Comparison of ENCODE assay signal across 8 mouse cellular contexts in genomic region chr17:35915538-35916296, GRCm38 (mm10). TPM values are rescaled to one million over a fixed set of nuclear protein-coding genes. Genes with fewer than 3 reads are reported as not detected.
DNase-seq lines count a peak whose midpoint lies in the region; ATAC-seq lines count a peak whose summit lies in the region.

No protein-coding gene starts in this region.

- DNase-seq in heart, adult 9 months (ENCODE audit: low spot score in 2 of 2) = no peak
- DNase-seq in MEL-GATA-1-ER (ENCODE audit: extremely low read depth, low read depth) = peak; percentile 40
- no peak for DNase-seq in forebrain, embryonic 11.5 days (ENCODE audit: low spot score)
- DNase-seq in large intestine, adult 2 months (ENCODE audit: low read depth, low spot score) = peak; percentile 82
- peak; percentile 53 for DNase-seq in naive thymus-derived CD4-positive, alpha-beta T cell, adult 2 months (ENCODE audit: low read depth)
- no peak for DNase-seq in natural killer cell, adult 2 months (ENCODE audit: low spot score in 2 of 2)
- DNase-seq in adrenal gland, postnatal 4 days (ENCODE audit: low spot score in 2 of 2) = no peak

- no peaks in the 10 kb centered on the region for H3K9me3 ChIP-seq in heart, embryonic 12.5 days (replicated peaks)
- no peaks in the 10 kb centered on the region for H3K9me3 ChIP-seq in forebrain, embryonic 11.5 days (ENCODE audit: control insufficient read depth, low read length)

- peak overlapping the region; percentile 86 for H3K4me2 ChIP-seq in heart, embryonic 12.5 days
- H3K4me2 ChIP-seq in forebrain, embryonic 11.5 days (ENCODE audit: low read depth, low read length, severe bottlenecking) = peak overlapping the region; percentile 83

- 0 out of 2 replicates have a peak, but pooled peaks have one; percentile 0 for ATAC-seq in heart, embryonic 12.5 days (ENCODE audit: insufficient number of reproducible peaks, low FRiP score)
- ATAC-seq in forebrain, embryonic 11.5 days (replicated peaks; ENCODE audit: low FRiP score) = no peak; the same call in 1 of the 2 replicates

- H3K9ac ChIP-seq in heart, embryonic 12.5 days = peak overlapping the region; percentile 79
- H3K9ac ChIP-seq in forebrain, embryonic 11.5 days (ENCODE audit: low read length) = peak overlapping the region; percentile 97

- WGBS in heart, embryonic 12.5 days = 2% methylated on average over 28 of the region's 28 CpGs
- WGBS in forebrain, embryonic 11.5 days = 4% methylated on average over 28 of the region's 28 CpGs
- WGBS in large intestine, adult 2 months = 1% methylated on average over 28 of the region's 28 CpGs

- H3K4me3 ChIP-seq in heart, embryonic 12.5 days = peak overlapping the region; percentile 79
- peak overlapping the region; percentile 70 for H3K4me3 ChIP-seq in forebrain, embryonic 11.5 days (ENCODE audit: low read depth, low read length)

- H3K4me1 ChIP-seq in heart, embryonic 12.5 days (replicated peaks) = peaks cover 23% of the 10 kb centered on the region
- peaks cover 9% of the 10 kb centered on the region for H3K4me1 ChIP-seq in forebrain, embryonic 11.5 days (replicated peaks; ENCODE audit: control insufficient read depth, insufficient read depth, low read length)

- peak overlapping the region; percentile 97 for H3K27ac ChIP-seq in heart, embryonic 12.5 days (ENCODE audit: poor library complexity, severe bottlenecking)
- no peak overlapping the region for H3K27ac ChIP-seq in forebrain, embryonic 11.5 days (ENCODE audit: low read depth, low read length)

- H3K36me3 ChIP-seq in heart, embryonic 12.5 days = peaks cover 43% of the 10 kb centered on the region
- H3K36me3 ChIP-seq in forebrain, embryonic 11.5 days (ENCODE audit: control insufficient read depth, insufficient read depth, low read length) = peaks cover 2% of the 10 kb centered on the region; the same call in 1 of the 2 replicates

- H3K27me3 ChIP-seq in heart, embryonic 12.5 days (replicated peaks) = no peaks in the 10 kb centered on the region
- no peaks in the 10 kb centered on the region for H3K27me3 ChIP-seq in forebrain, embryonic 11.5 days (ENCODE audit: control insufficient read depth, insufficient read depth, low read length)

RNA-seq across cellular contexts. Expression of gene Mrps18b, which starts 0.5 kb away (rescaled TPM):
- polyA plus RNA-seq in heart, embryonic 12.5 days (2016; fragmentation: Nextera tagmentation; extraction: Ambion mirVana) = 63.4 and 72.7 TPM in 2 replicates
- 66.1 and 66.8 TPM in 2 replicates for polyA plus RNA-seq in forebrain, embryonic 11.5 days (2014; fragmentation: Nextera tagmentation; extraction: Ambion mirVana)
- polyA plus RNA-seq in large intestine, adult 2 months (2012; rRNA removed) = 111 and 131 TPM in 2 replicates
- total RNA-seq in adrenal gland, postnatal 4 days (2021) = 10 to 100 TPM; 77.3 to 83.2 TPM

RNA-seq across cellular contexts. Expression of gene Ppp1r10, which starts 0.5 kb away (rescaled TPM):
- polyA plus RNA-seq in heart, embryonic 12.5 days (2016; fragmentation: Nextera tagmentation; extraction: Ambion mirVana) = 35.8 and 39.6 TPM in 2 replicates
- polyA plus RNA-seq in forebrain, embryonic 11.5 days (2014; fragmentation: Nextera tagmentation; extraction: Ambion mirVana) = 52.6 and 59.3 TPM in 2 replicates
- polyA plus RNA-seq in large intestine, adult 2 months (2012; rRNA removed) = 28.7 and 36.9 TPM in 2 replicates
- 10 to 100 TPM; 89.8 to 96.6 TPM for total RNA-seq in adrenal gland, postnatal 4 days (2021)

RNA-seq across cellular contexts. Expression of gene Atat1, which starts 5.8 kb away (rescaled TPM):
- 56.0 and 56.4 TPM in 2 replicates for polyA plus RNA-seq in heart, embryonic 12.5 days (2016; fragmentation: Nextera tagmentation; extraction: Ambion mirVana)
- 213 and 224 TPM in 2 replicates for polyA plus RNA-seq in forebrain, embryonic 11.5 days (2014; fragmentation: Nextera tagmentation; extraction: Ambion mirVana)
- polyA plus RNA-seq in large intestine, adult 2 months (2012; rRNA removed) = 20.0 and 45.4 TPM in 2 replicates
- total RNA-seq in adrenal gland, postnatal 4 days (2021) = 10 to 100 TPM; 46.3 to 50.3 TPM

RNA-seq across cellular contexts. Expression of gene 2310061I04Rik, which starts 18.5 kb away (rescaled TPM):
- 25.6 and 26.2 TPM in 2 replicates for polyA plus RNA-seq in heart, embryonic 12.5 days (2016; fragmentation: Nextera tagmentation; extraction: Ambion mirVana)
- polyA plus RNA-seq in forebrain, embryonic 11.5 days (2014; fragmentation: Nextera tagmentation; extraction: Ambion mirVana) = 26.9 and 29.9 TPM in 2 replicates
- polyA plus RNA-seq in large intestine, adult 2 months (2012; rRNA removed) = 76.6 and 84.9 TPM in 2 replicates
- total RNA-seq in adrenal gland, postnatal 4 days (2021) = 10 to 100 TPM; 34.4 to 34.5 TPM

RNA-seq across cellular contexts. Expression of gene Dhx16, which starts 36.1 kb away (rescaled TPM):
- polyA plus RNA-seq in heart, embryonic 12.5 days (2016; fragmentation: Nextera tagmentation; extraction: Ambion mirVana) = 22.4 and 26.6 TPM in 2 replicates
- 50.3 and 52.9 TPM in 2 replicates for polyA plus RNA-seq in forebrain, embryonic 11.5 days (2014; fragmentation: Nextera tagmentation; extraction: Ambion mirVana)
- 67.2 and 82.6 TPM in 2 replicates for polyA plus RNA-seq in large intestine, adult 2 months (2012; rRNA removed)
- 10 to 100 TPM; 44.4 to 52.3 TPM for total RNA-seq in adrenal gland, postnatal 4 days (2021)

Comparison
In these comparisons a context has a peak if more than half of its experiments do, and no peak if none do; other contexts are left out.
1. DNase-seq: peak in MEL-GATA-1-ER (single experiment), large intestine, adult 2 months (single experiment) and naive thymus-derived CD4-positive, alpha-beta T cell, adult 2 months (single experiment); none in heart, adult 9 months (0 of 2), forebrain, embryonic 11.5 days (single experiment), natural killer cell, adult 2 months (0 of 2) and adrenal gland, postnatal 4 days (0 of 2).